Comparison of ENCODE assay signal across 24 mouse cellular contexts in the genomic region with DNA sequence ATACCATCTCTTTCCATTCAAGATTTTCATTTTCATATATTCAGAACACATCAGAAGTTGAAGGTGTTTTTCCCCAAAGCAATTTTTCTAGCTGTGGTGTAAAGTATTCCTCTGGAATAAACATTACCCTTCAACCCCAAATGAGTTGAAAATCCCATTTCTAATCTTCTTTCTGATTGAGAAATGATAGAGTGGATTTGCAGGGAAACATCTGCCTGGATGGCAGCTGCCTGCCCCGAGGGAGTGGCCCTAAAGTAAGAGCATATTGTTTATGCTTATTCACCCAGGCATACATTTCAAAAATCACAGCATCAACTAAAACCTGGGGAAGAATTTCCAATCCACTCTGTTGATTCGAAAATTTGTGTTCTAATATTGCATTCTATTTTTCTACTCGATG. TPM values are rescaled to one million over a fixed set of nuclear protein-coding genes. Genes with fewer than 3 reads are reported as not detected.
DNase-seq lines count a peak whose midpoint lies in the region; ATAC-seq and TF ChIP-seq lines count a peak whose summit lies in the region.
"Had no signal": no experiment of that assay in that cellular context is flagged by ENCODE, and none has a peak within 500 bp of the region (broad histone marks: within the 10 kb centered on the region; RNA-seq: fewer than 3 reads in every experiment).

No protein-coding gene starts in this region.

- peak; percentile 54 for DNase-seq in lung, embryonic 14.5 days
- no peak for DNase-seq in lung, adult 18-20 months
- DNase-seq in lung, postnatal 0 days (ENCODE audit: low spot score), result peak; percentile 78
- DNase-seq in lung, adult 2 months, result no peak
- DNase-seq in lung, postnatal 36 days, result peak; percentile 30
- DNase-seq: adrenal gland, adult 2 months; adrenal gland, postnatal 10 days; adrenal gland, postnatal 25 days; cerebellum, adult 11 months; cerebellum, adult 18-20 months; cerebellum, adult 8-10 months; cerebellum, adult 9-11 months; cerebellum, postnatal 14 days; cerebellum, postnatal 36 days; embryo, embryonic 11 days had no signal

- TF ChIP-seq POLR2A in lung, adult 2 months (IDR thresholded peaks at IDR 0.05; ENCODE audit: borderline replicate concordance, extremely low read depth, low read depth, low read length), result no peak

- no peak overlapping the region for H3K4me2 ChIP-seq in lung, embryonic 14.5 days
- no peak overlapping the region for H3K4me2 ChIP-seq in lung, postnatal 0 days (replicated peaks; ENCODE audit: low read depth, low read length)
- H3K4me2 ChIP-seq: embryonic facial prominence, embryonic 13.5 days; embryonic facial prominence, embryonic 15.5 days; forebrain, embryonic 13.5 days; forebrain, embryonic 15.5 days had no signal

- H3K4me1 ChIP-seq in lung, embryonic 14.5 days (ENCODE audit: insufficient read depth), result peaks cover 9% of the 10 kb centered on the region
- peaks cover 4% of the 10 kb centered on the region; the same call in 1 of the 2 replicates for H3K4me1 ChIP-seq in lung, postnatal 0 days (ENCODE audit: insufficient read depth, low read depth, low read length)
- H3K4me1 ChIP-seq in lung, adult 2 months (ENCODE audit: control insufficient read depth, insufficient read depth, low read length), result no peaks in the 10 kb centered on the region; the same call in 1 of the 2 replicates
- H3K4me1 ChIP-seq: embryonic facial prominence, embryonic 15.5 days had no signal

- no peak overlapping the region for H3K27ac ChIP-seq in lung, embryonic 14.5 days (ENCODE audit: low read depth)
- H3K27ac ChIP-seq in lung, postnatal 0 days (ENCODE audit: low read length), result no peak overlapping the region
- H3K27ac ChIP-seq: embryonic facial prominence, embryonic 13.5 days; embryonic facial prominence, embryonic 15.5 days; forebrain, embryonic 13.5 days; forebrain, embryonic 15.5 days had no signal

- WGBS in lung, embryonic 14.5 days, result 49% methylated on average over 3 of the region's 3 CpGs
- 63% methylated on average over 3 of the region's 3 CpGs for WGBS in lung, postnatal 0 days
- WGBS in lung, adult 2 months, result 69% methylated on average over 3 of the region's 3 CpGs

- no peaks in the 10 kb centered on the region for H3K27me3 ChIP-seq in lung, embryonic 14.5 days (ENCODE audit: insufficient read depth, low read length)
- H3K27me3 ChIP-seq in lung, postnatal 0 days (replicated peaks; ENCODE audit: insufficient read depth, low read length), result 0 out of 2 replicates have a peak, but pooled peaks cover 13% of the 10 kb centered on the region
- H3K27me3 ChIP-seq: embryonic facial prominence, embryonic 13.5 days; embryonic facial prominence, embryonic 15.5 days; forebrain, embryonic 15.5 days had no signal

- ATAC-seq in lung, embryonic 14.5 days (ENCODE audit: insufficient read depth), result no peak
- ATAC-seq in lung, postnatal 0 days, result peak; percentile 62
- no peak for ATAC-seq in erythroid progenitor cell, adult 5-6 weeks (replicated peaks; ENCODE audit: low FRiP score, poor library complexity, severe bottlenecking)
- ATAC-seq: forebrain, embryonic 13.5 days; forebrain, embryonic 15.5 days had no signal

- no peak for TF ChIP-seq CTCF in lung, embryonic 14.5 days (IDR thresholded peaks at IDR 0.05; ENCODE audit: low read depth)
- TF ChIP-seq CTCF in lung, postnatal 0 days (IDR thresholded peaks at IDR 0.05), result no peak
- TF ChIP-seq CTCF in lung, adult 2 months (IDR thresholded peaks at IDR 0.05; ENCODE audit: insufficient read depth, low read length), result no peak

- no peaks in the 10 kb centered on the region for H3K9me3 ChIP-seq in lung, embryonic 14.5 days (ENCODE audit: low read depth, low read length)
- peaks cover 5% of the 10 kb centered on the region; the same call in 1 of the 2 replicates for H3K9me3 ChIP-seq in lung, postnatal 0 days (ENCODE audit: low read length)
- H3K9me3 ChIP-seq: embryonic facial prominence, embryonic 13.5 days; embryonic facial prominence, embryonic 15.5 days; forebrain, embryonic 13.5 days; forebrain, embryonic 15.5 days had no signal

- H3K36me3 ChIP-seq in lung, embryonic 14.5 days (ENCODE audit: insufficient read depth), result no peaks in the 10 kb centered on the region
- no peaks in the 10 kb centered on the region for H3K36me3 ChIP-seq in lung, postnatal 0 days (ENCODE audit: insufficient read depth, low read length)
- H3K36me3 ChIP-seq: embryonic facial prominence, embryonic 13.5 days; embryonic facial prominence, embryonic 15.5 days; forebrain, embryonic 15.5 days had no signal

- H3K9ac ChIP-seq in lung, embryonic 14.5 days, result no peak overlapping the region
- H3K9ac ChIP-seq in lung, postnatal 0 days (replicated peaks; ENCODE audit: low read depth), result no peak overlapping the region
- H3K9ac ChIP-seq: embryonic facial prominence, embryonic 13.5 days; embryonic facial prominence, embryonic 15.5 days; forebrain, embryonic 13.5 days; forebrain, embryonic 15.5 days had no signal

- no peak overlapping the region for H3K4me3 ChIP-seq in lung, embryonic 14.5 days (ENCODE audit: low read depth, low read length)
- H3K4me3 ChIP-seq in lung, postnatal 0 days (ENCODE audit: low read depth, low read length), result no peak overlapping the region
- H3K4me3 ChIP-seq in lung, adult 2 months (replicated peaks; ENCODE audit: extremely low read depth, low read depth, low read length), result no peak overlapping the region
- H3K4me3 ChIP-seq: embryonic facial prominence, embryonic 13.5 days; embryonic facial prominence, embryonic 15.5 days; erythroblast, embryonic 14.5 days; forebrain, embryonic 13.5 days; forebrain, embryonic 15.5 days had no signal

- TF ChIP-seq EP300 in lung, postnatal 0 days (IDR thresholded peaks at IDR 0.05), result peak; percentile 61

RNA-seq across cellular contexts. Expression of a gene that starts 8.6 kb away (rescaled TPM):
- polyA plus RNA-seq in lung, embryonic 14.5 days (2014; fragmentation: Nextera tagmentation; extraction: Ambion mirVana), result 16.4 and 18.1 TPM in 2 replicates
- polyA plus RNA-seq in lung, postnatal 0 days (2015; fragmentation: Nextera tagmentation; extraction: Ambion mirVana), result 6.8 and 7.0 TPM in 2 replicates
- 8.5 and 12.5 TPM in 2 replicates for polyA plus RNA-seq in lung, adult 2 months (2012; rRNA removed)
- total RNA-seq in erythroid progenitor cell, adult 5-6 weeks (2015; ENCODE audit: low replicate concordance), result 6.7 and 7.9 TPM in 2 replicates
- 3.9 and 4.8 TPM in 2 replicates for total RNA-seq in erythroid progenitor cell, adult 5-6 weeks (2017; ENCODE audit: low replicate concordance)
- total RNA-seq: MEL had no signal
- polyA plus RNA-seq: erythroblast, embryonic 14.5 days had no signal

RNA-seq across cellular contexts. Expression of a gene that starts 52.3 kb away (rescaled TPM):
- polyA plus RNA-seq in lung, embryonic 14.5 days (2014; fragmentation: Nextera tagmentation; extraction: Ambion mirVana), result 0.16 and 0.32 TPM in 2 replicates
- polyA plus RNA-seq in lung, postnatal 0 days (2015; fragmentation: Nextera tagmentation; extraction: Ambion mirVana), result 0.18 TPM in 2 replicates
- not detected in 2 replicates for polyA plus RNA-seq in lung, adult 2 months (2012; rRNA removed)
- not detected in 2 replicates for total RNA-seq in erythroid progenitor cell, adult 5-6 weeks (2015; ENCODE audit: low replicate concordance)
- not detected in 2 replicates for total RNA-seq in erythroid progenitor cell, adult 5-6 weeks (2017; ENCODE audit: low replicate concordance)
- total RNA-seq: adrenal gland, adult 2 months; adrenal gland, postnatal 10 days; adrenal gland, postnatal 25 days; MEL had no signal
- polyA plus RNA-seq: adrenal gland, adult 2 months; brain, embryonic 14.5 days; C2C12; embryonic facial prominence, embryonic 15.5 days; erythroblast, embryonic 14.5 days; forebrain, embryonic 13.5 days; forebrain, embryonic 15.5 days had no signal

Comparison
In these comparisons a context has a peak if more than half of its experiments do, and no peak if none do; other contexts are left out.
1. DNase-seq: peak in lung, embryonic 14.5 days (single experiment), lung, postnatal 0 days (single experiment) and lung, postnatal 36 days (single experiment); none in lung, adult 18-20 months (0 of 2) and lung, adult 2 months (single experiment).